Mouse (Mus musculus) CD8-positive naive resting alpha-beta T cell, adult 57 days (primary cell): ENCODE measurements around the gene B430305J03Rik. TPM values are rescaled to one million over a fixed set of nuclear protein-coding genes. Genes with fewer than 3 reads are reported as not detected.

Source experiments
- total RNA-seq: library from RNA; stranded (reverse); gene quantifications from one replicate; pipeline ENCODE4 v1.2.4, GENCODE M21; 2023

B430305J03Rik gene
- total RNA-seq, result 0.61 TPM

GRCm38 (mm10) chr3:61365779-61366373 lies at the start of gene B430305J03Rik:
Gene B430305J03Rik, minus strand, starts transcription at chr3:61365951.

GRCm38 (mm10) chr3:61361338-61361737 lies 4.4 kb downstream of the B430305J03Rik start, which contains the start of gene Rap2b:
Gene Rap2b, plus strand, starts transcription at chr3:61361638.

Other genes starting within 250 kb of the B430305J03Rik start
- 17.7 TPM for gene Rap2b, start 4.3 kb downstream of the B430305J03Rik start, total RNA-seq